Mouse (Mus musculus): ENCODE measurements around the gene Cpxm1. TPM values are rescaled to one million over a fixed set of nuclear protein-coding genes. Genes with fewer than 3 reads are reported as not detected.
"Not testable (repeated sequence)": the region's sequence is repeated elsewhere in the genome, so short reads cannot be mapped to it uniquely, and the experiment has no call there.

Cpxm1 gene
- polyA plus RNA-seq, 1 experiment from 2014 or later: 35.8 TPM

DNA sequence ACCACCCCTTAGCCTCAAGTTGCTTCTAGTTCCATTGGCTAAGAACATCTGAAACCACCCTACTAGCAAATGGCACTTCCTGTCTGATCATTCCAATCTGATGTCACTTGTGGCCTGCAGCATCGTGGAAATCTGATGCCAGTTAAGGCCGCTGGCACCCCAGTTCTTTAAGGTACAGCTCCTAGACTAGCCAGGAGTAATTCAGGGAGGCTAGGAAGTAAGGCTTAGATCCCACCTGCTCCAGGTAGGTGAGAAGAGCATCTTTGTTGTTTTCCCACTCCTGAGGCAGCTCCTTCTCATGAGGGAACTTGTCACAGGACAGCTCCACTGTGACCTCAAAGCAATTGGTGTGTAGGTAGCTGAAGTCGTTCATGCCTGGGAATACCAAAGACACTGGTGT lies 4.5 kb downstream of the Cpxm1 start:
- no peak for DNase-seq (ENCODE audit: low spot score)
- peaks cover 36% of the 10 kb centered on the region for H3K36me3 ChIP-seq (ENCODE audit: control insufficient read depth, insufficient read depth, low read length)
- H3K27me3 ChIP-seq (replicated peaks; ENCODE audit: control insufficient read depth, insufficient read depth, low read length): no peaks in the 10 kb centered on the region
- 85% methylated on average over 3 of the region's 3 CpGs for WGBS
- H3K4me1 ChIP-seq (replicated peaks; ENCODE audit: control insufficient read depth, insufficient read depth, low read length): peaks cover 7% of the 10 kb centered on the region; the same call in 1 of the 2 replicates
- ATAC-seq (replicated peaks; ENCODE audit: low FRiP score, low TSS enrichment, low read depth): no peak
- no peak overlapping the region for H3K27ac ChIP-seq (ENCODE audit: low read depth)
- no peaks in the 10 kb centered on the region for H3K9me3 ChIP-seq (ENCODE audit: control insufficient read depth, low read length)
- H3K4me3 ChIP-seq (ENCODE audit: low read depth, low read length): no peak overlapping the region
- no peak overlapping the region for H3K9ac ChIP-seq (ENCODE audit: low read length)
- H3K4me2 ChIP-seq (ENCODE audit: low read length): no peak overlapping the region

- H3K27ac ChIP-seq (ENCODE audit: low read depth): no peak overlapping the region
- no peaks in the 10 kb centered on the region for H3K27me3 ChIP-seq (replicated peaks; ENCODE audit: control insufficient read depth, insufficient read depth, low read length)
- no peak overlapping the region for H3K4me2 ChIP-seq (ENCODE audit: low read length)
- H3K4me3 ChIP-seq (ENCODE audit: low read depth, low read length): no peak overlapping the region
- 81% methylated on average over 11 of the region's 11 CpGs for WGBS
- H3K9me3 ChIP-seq (ENCODE audit: control insufficient read depth, low read length): no peaks in the 10 kb centered on the region
- no peak for ATAC-seq (replicated peaks; ENCODE audit: low FRiP score, low TSS enrichment, low read depth)
- H3K36me3 ChIP-seq (ENCODE audit: control insufficient read depth, insufficient read depth, low read length): peaks cover 36% of the 10 kb centered on the region
- no peak for DNase-seq (ENCODE audit: low spot score)
- H3K9ac ChIP-seq (ENCODE audit: low read length): no peak overlapping the region
- H3K4me1 ChIP-seq (replicated peaks; ENCODE audit: control insufficient read depth, insufficient read depth, low read length): no peaks in the 10 kb centered on the region
These were observed 6.3 kb downstream of the Cpxm1 start for GRCm38 (mm10) chr2:130390993-130391625.

GRCm38 (mm10) chr2:130388796-130389195 lies 8.6 kb downstream of the Cpxm1 start:
- no peak overlapping the region for H3K9ac ChIP-seq (ENCODE audit: low read length)
- peaks cover 23% of the 10 kb centered on the region for H3K36me3 ChIP-seq (ENCODE audit: control insufficient read depth, insufficient read depth, low read length)
- DNase-seq (ENCODE audit: low spot score) (no peak), ATAC-seq (replicated peaks; ENCODE audit: low FRiP score, low TSS enrichment, low read depth) (no peak)
- no peak overlapping the region for H3K4me2 ChIP-seq (ENCODE audit: low read length)
- no peak overlapping the region for H3K27ac ChIP-seq (ENCODE audit: low read depth)
- no peaks in the 10 kb centered on the region for H3K27me3 ChIP-seq (replicated peaks; ENCODE audit: control insufficient read depth, insufficient read depth, low read length)
- peaks cover 3% of the 10 kb centered on the region; the same call in 1 of the 2 replicates for H3K9me3 ChIP-seq (ENCODE audit: control insufficient read depth, low read length)
- H3K4me1 ChIP-seq (replicated peaks; ENCODE audit: control insufficient read depth, insufficient read depth, low read length): no peaks in the 10 kb centered on the region
- WGBS: 77% methylated on average over 2 of the region's 2 CpGs
- H3K4me3 ChIP-seq (ENCODE audit: low read depth, low read length): no peak overlapping the region

GRCm38 (mm10) chr2:130386212-130386611 lies 11.2 kb downstream of the Cpxm1 start:
- Histone ChIP-seq H3K36me3 (ENCODE audit: control insufficient read depth, insufficient read depth, low read length) (peaks cover 7% of the 10 kb centered on the region), H3K4me3 (ENCODE audit: low read depth, low read length) (no peak overlapping the region), H3K27ac (ENCODE audit: low read depth) (no peak overlapping the region), H3K9me3 (ENCODE audit: control insufficient read depth, low read length) (peaks cover 3% of the 10 kb centered on the region; the same call in 1 of the 2 replicates), H3K27me3 (replicated peaks; ENCODE audit: control insufficient read depth, insufficient read depth, low read length) (no peaks in the 10 kb centered on the region), H3K9ac (ENCODE audit: low read length) (no peak overlapping the region), H3K4me2 (ENCODE audit: low read length) (no peak overlapping the region), H3K4me1 (replicated peaks; ENCODE audit: control insufficient read depth, insufficient read depth, low read length) (no peaks in the 10 kb centered on the region)
- no peak for DNase-seq (ENCODE audit: low spot score)
- 92% methylated on average over 1 of the region's 1 CpGs for WGBS
- no peak for ATAC-seq (replicated peaks; ENCODE audit: low FRiP score, low TSS enrichment, low read depth)

- Histone ChIP-seq H3K9ac (ENCODE audit: low read length) (no peak overlapping the region), H3K9me3 (ENCODE audit: control insufficient read depth, low read length) (peaks cover 3% of the 10 kb centered on the region; the same call in 1 of the 2 replicates), H3K4me1 (replicated peaks; ENCODE audit: control insufficient read depth, insufficient read depth, low read length) (no peaks in the 10 kb centered on the region), H3K27me3 (replicated peaks; ENCODE audit: control insufficient read depth, insufficient read depth, low read length) (no peaks in the 10 kb centered on the region), H3K4me2 (ENCODE audit: low read length) (no peak overlapping the region), H3K36me3 (ENCODE audit: control insufficient read depth, insufficient read depth, low read length) (no peaks in the 10 kb centered on the region), H3K4me3 (ENCODE audit: low read depth, low read length) (no peak overlapping the region), H3K27ac (ENCODE audit: low read depth) (no peak overlapping the region)
- 74% methylated on average over 6 of the region's 6 CpGs for WGBS
- no peak for DNase-seq (ENCODE audit: low spot score)
- ATAC-seq (replicated peaks; ENCODE audit: low FRiP score, low TSS enrichment, low read depth): no peak
These were observed 13.5 kb downstream of the Cpxm1 start for GRCm38 (mm10) chr2:130383895-130384294.

DNA sequence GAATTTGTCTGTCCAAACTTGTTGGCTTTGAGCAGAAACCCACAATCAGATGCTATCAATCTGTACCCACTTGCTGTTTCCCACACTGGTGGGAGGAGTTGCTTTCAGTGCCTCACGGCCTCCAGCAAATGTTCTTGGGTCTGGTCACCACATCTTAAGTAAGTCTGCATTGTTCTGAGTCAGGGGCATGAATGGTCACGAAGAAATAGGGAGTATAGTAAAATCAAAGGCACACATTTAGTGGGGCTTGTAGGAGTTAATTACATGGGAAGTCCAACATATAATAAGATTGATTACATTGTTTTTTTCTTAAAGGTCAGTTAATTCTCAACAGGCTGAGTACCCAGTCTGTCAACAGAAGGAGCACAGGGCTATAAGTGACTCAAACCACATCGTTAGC lies 14.2 kb downstream of the Cpxm1 start:
- Histone ChIP-seq H3K9ac (ENCODE audit: low read length) (no peak overlapping the region), H3K9me3 (ENCODE audit: control insufficient read depth, low read length) (peaks cover 3% of the 10 kb centered on the region; the same call in 1 of the 2 replicates), H3K4me2 (ENCODE audit: low read length) (no peak overlapping the region), H3K36me3 (ENCODE audit: control insufficient read depth, insufficient read depth, low read length) (no peaks in the 10 kb centered on the region), H3K27me3 (replicated peaks; ENCODE audit: control insufficient read depth, insufficient read depth, low read length) (no peaks in the 10 kb centered on the region), H3K4me3 (ENCODE audit: low read depth, low read length) (no peak overlapping the region), H3K27ac (ENCODE audit: low read depth) (no peak overlapping the region), H3K4me1 (replicated peaks; ENCODE audit: control insufficient read depth, insufficient read depth, low read length) (no peaks in the 10 kb centered on the region)
- DNase-seq (ENCODE audit: low spot score) (no peak), ATAC-seq (replicated peaks; ENCODE audit: low FRiP score, low TSS enrichment, low read depth) (no peak)
- WGBS: 61% methylated on average over 3 of the region's 3 CpGs

- H3K4me3 ChIP-seq (ENCODE audit: low read depth, low read length): no peak overlapping the region
- H3K27me3 ChIP-seq (replicated peaks; ENCODE audit: control insufficient read depth, insufficient read depth, low read length): no peaks in the 10 kb centered on the region
- H3K27ac ChIP-seq (ENCODE audit: low read depth): no peak overlapping the region
- ATAC-seq (replicated peaks; ENCODE audit: low FRiP score, low TSS enrichment, low read depth) (no peak), DNase-seq (ENCODE audit: low spot score) (no peak)
- 78% methylated on average over 4 of the region's 4 CpGs for WGBS
- H3K9me3 ChIP-seq (ENCODE audit: control insufficient read depth, low read length): no peaks in the 10 kb centered on the region
- H3K36me3 ChIP-seq (ENCODE audit: control insufficient read depth, insufficient read depth, low read length): no peaks in the 10 kb centered on the region
- H3K9ac ChIP-seq (ENCODE audit: low read length): no peak overlapping the region
- H3K4me2 ChIP-seq (ENCODE audit: low read length): no peak overlapping the region
- no peaks in the 10 kb centered on the region for H3K4me1 ChIP-seq (replicated peaks; ENCODE audit: control insufficient read depth, insufficient read depth, low read length)
These were observed 22.4 kb downstream of the Cpxm1 start for GRCm38 (mm10) chr2:130374951-130375350.

GRCm38 (mm10) chr2:130373026-130373425 lies 24.3 kb downstream of the Cpxm1 start:
- H3K4me2 ChIP-seq (ENCODE audit: low read length); H3K4me1 ChIP-seq (replicated peaks; ENCODE audit: control insufficient read depth, insufficient read depth, low read length); H3K27ac ChIP-seq (ENCODE audit: low read depth); H3K36me3 ChIP-seq (ENCODE audit: control insufficient read depth, insufficient read depth, low read length); H3K4me3 ChIP-seq (ENCODE audit: low read depth, low read length); ATAC-seq (replicated peaks; ENCODE audit: low FRiP score, low TSS enrichment, low read depth); H3K9ac ChIP-seq (ENCODE audit: low read length); H3K27me3 ChIP-seq (replicated peaks; ENCODE audit: control insufficient read depth, insufficient read depth, low read length); DNase-seq (ENCODE audit: low spot score); H3K9me3 ChIP-seq (ENCODE audit: control insufficient read depth, low read length): not testable (repeated sequence)
- WGBS: 14% methylated on average over 1 of the region's 1 CpGs

GRCm38 (mm10) chr2:130367386-130367785 lies 30.0 kb downstream of the Cpxm1 start:
- Histone ChIP-seq H3K9me3 (ENCODE audit: control insufficient read depth, low read length) (no peaks in the 10 kb centered on the region), H3K4me3 (ENCODE audit: low read depth, low read length) (no peak overlapping the region), H3K27ac (ENCODE audit: low read depth) (no peak overlapping the region), H3K4me1 (replicated peaks; ENCODE audit: control insufficient read depth, insufficient read depth, low read length) (no peaks in the 10 kb centered on the region), H3K4me2 (ENCODE audit: low read length) (no peak overlapping the region), H3K36me3 (ENCODE audit: control insufficient read depth, insufficient read depth, low read length) (no peaks in the 10 kb centered on the region), H3K27me3 (replicated peaks; ENCODE audit: control insufficient read depth, insufficient read depth, low read length) (peaks cover 13% of the 10 kb centered on the region), H3K9ac (ENCODE audit: low read length) (no peak overlapping the region)
- DNase-seq (ENCODE audit: low spot score) (no peak), ATAC-seq (replicated peaks; ENCODE audit: low FRiP score, low TSS enrichment, low read depth) (no peak)
- 63% methylated on average over 4 of the region's 4 CpGs for WGBS
